Mouse (Mus musculus): ENCODE measurements around the gene Rimklb.

GRCm38 (mm10) chr6:122427456-122427855, 71.1 kb downstream of the Rimklb start:
- TF ChIP-seq CTCF (conservative IDR thresholded peaks at IDR 0.05 in 1 of 2, IDR thresholded peaks at IDR 0.05 in 1 of 2; ENCODE audit: low read depth in 2 of 2, low read length in 2 of 2) (no peak), POLR2A (IDR thresholded peaks at IDR 0.05; ENCODE audit: low read depth, low read length) (no peak), UBTF (IDR thresholded peaks at IDR 0.05; ENCODE audit: low read depth, low read length) (no peak), SMC3 (IDR thresholded peaks at IDR 0.05; ENCODE audit: low read depth, low read length) (no peak), NRF1 (IDR thresholded peaks at IDR 0.05; ENCODE audit: low read depth, low read length) (no peak), IRF4 (IDR thresholded peaks at IDR 0.05; ENCODE audit: low read depth, low read length) (no peak), JUND (conservative IDR thresholded peaks at IDR 0.05; ENCODE audit: low read depth, low read length) (no peak), PAX5 (IDR thresholded peaks at IDR 0.05; ENCODE audit: low read length) (no peak), ZC3H11A (IDR thresholded peaks at IDR 0.05; ENCODE audit: low read depth, low read length) (no peak), E2F4 (IDR thresholded peaks at IDR 0.05; ENCODE audit: insufficient replicate concordance, low read depth, low read length) (no peak), TCF12 (IDR thresholded peaks at IDR 0.05; ENCODE audit: low read depth, low read length) (no peak)

Measured in CH12.LX (cell line).